Mouse (Mus musculus): ENCODE results near the gene Pltp. TPM values are rescaled to one million over a fixed set of nuclear protein-coding genes. Genes with fewer than 3 reads are reported as not detected.
A peak's percentile ranks its signal among the peaks of the same experiment; 100 is the strongest.

Pltp gene
- polyA plus RNA-seq, 1 experiment from 2014 or later, result 43.9 TPM

- Histone ChIP-seq H3K4me1 (replicated peaks; ENCODE audit: insufficient read depth, low read length) (no peaks in the 10 kb centered on the region), H3K9me3 (replicated peaks; ENCODE audit: low read length) (no peaks in the 10 kb centered on the region), H3K36me3 (ENCODE audit: insufficient read depth, low read length) (peaks cover 95% of the 10 kb centered on the region), H3K9ac (ENCODE audit: low read depth, low read length) (no peak overlapping the region), H3K27ac (0 out of 2 replicates have a peak overlapping the region, but pooled peaks have one; percentile 19), H3K27me3 (ENCODE audit: insufficient read depth, low read length) (no peaks in the 10 kb centered on the region), H3K4me3 (replicated peaks; ENCODE audit: low read depth, low read length) (no peak overlapping the region), H3K4me2 (ENCODE audit: low read length) (no peak overlapping the region)
- no peak for DNase-seq (ENCODE audit: low spot score)
- TF ChIP-seq CTCF (IDR thresholded peaks at IDR 0.05; ENCODE audit: low read depth), result no peak
- 79% methylated on average over 13 of the region's 13 CpGs for WGBS
- no peak for ATAC-seq (replicated peaks; ENCODE audit: low FRiP score, low read depth)
Measured at GRCm38 (mm10) chr2:164891056-164891834, 33.7 kb upstream of the Pltp start.

DNA sequence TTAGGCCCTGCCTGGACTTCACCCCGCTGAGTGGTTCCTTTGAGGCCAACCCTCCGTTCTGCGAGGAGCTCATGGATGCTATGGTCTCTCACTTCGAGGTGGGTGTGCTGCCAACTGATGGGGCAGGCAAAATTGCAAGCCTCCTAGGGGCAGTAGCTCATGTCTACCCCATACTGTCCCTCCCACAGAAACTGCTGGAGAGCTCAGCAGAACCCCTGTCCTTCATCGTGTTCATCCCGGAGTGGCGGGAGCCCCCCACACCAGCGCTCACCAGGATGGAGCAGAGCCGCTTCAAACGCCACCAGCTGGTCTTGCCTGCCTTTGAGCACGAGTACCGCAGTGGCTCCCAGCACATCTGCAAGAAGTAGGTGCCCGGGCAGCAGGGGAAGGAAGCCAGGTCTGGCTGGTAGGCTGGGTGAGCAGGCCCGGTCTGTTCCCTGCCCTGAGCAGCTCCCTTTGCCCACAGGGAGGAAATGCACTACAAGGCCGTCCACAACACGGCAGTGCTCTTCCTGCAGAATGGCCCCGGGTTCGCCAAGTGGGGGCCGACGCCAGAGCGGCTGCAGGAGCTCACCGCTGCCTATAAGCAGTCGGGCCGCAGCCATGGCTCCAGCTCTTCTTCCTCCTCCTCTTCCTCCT lies 33.0 kb upstream of the Pltp start:
- Histone ChIP-seq H3K4me2 (ENCODE audit: low read length) (no peak overlapping the region), H3K36me3 (ENCODE audit: insufficient read depth, low read length) (peaks cover 97% of the 10 kb centered on the region), H3K4me1 (replicated peaks; ENCODE audit: insufficient read depth, low read length) (no peaks in the 10 kb centered on the region), H3K27me3 (ENCODE audit: insufficient read depth, low read length) (no peaks in the 10 kb centered on the region), H3K27ac (no peak overlapping the region), H3K4me3 (replicated peaks; ENCODE audit: low read depth, low read length) (no peak overlapping the region), H3K9ac (ENCODE audit: low read depth, low read length) (no peak overlapping the region), H3K9me3 (replicated peaks; ENCODE audit: low read length) (no peaks in the 10 kb centered on the region)
- no peak for TF ChIP-seq CTCF (IDR thresholded peaks at IDR 0.05; ENCODE audit: low read depth)
- ATAC-seq (replicated peaks; ENCODE audit: low FRiP score, low read depth), result no peak
- WGBS, result 87% methylated on average over 24 of the region's 24 CpGs
- no peak for DNase-seq (ENCODE audit: low spot score)

DNA sequence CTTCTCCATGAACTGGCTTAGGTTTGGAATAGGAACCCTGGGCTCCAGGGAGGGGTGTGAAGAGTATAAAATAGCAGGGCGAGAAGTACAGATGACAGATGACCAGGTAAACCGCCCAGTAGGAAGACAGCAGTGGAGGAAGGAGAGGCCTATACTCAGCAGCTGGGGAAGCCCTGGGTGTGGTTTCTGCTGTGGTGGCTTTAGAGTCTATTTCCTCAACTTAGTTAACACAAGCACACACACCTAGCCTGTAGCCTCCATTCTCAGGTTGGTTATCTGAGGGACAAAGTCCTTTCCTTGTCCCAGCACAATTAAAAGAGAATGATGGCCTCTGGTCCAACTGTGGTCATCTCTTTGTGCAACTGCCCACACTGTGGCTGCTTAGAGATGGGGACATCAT lies 32.4 kb upstream of the Pltp start:
- WGBS, result 75% methylated on average over 2 of the region's 2 CpGs
- H3K27ac ChIP-seq, result no peak overlapping the region
- TF ChIP-seq CTCF (IDR thresholded peaks at IDR 0.05; ENCODE audit: low read depth), result no peak

DNA sequence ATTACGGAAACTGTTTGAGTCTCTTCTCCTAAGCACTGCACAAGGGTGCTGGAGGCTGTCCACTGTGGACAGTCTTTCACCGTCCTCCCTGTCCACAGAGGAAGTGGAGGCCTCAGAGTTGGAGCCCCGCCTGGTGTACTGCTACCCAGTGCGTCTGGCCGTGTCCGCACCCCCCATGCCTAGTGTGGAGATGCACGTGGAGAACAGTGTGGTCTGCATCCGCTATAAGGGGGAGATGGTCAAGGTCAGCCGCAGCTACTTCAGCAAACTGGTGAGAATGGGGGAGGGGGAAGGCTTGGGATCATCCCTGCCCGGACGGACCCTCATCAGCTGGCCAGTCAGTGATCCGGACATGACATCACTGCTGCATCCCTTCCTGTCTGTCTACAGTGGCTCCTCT lies 31.5 kb upstream of the Pltp start:
- Histone ChIP-seq H3K27ac (no peak overlapping the region), H3K9ac (ENCODE audit: low read depth, low read length) (no peak overlapping the region), H3K4me3 (replicated peaks; ENCODE audit: low read depth, low read length) (no peak overlapping the region), H3K9me3 (replicated peaks; ENCODE audit: low read length) (no peaks in the 10 kb centered on the region), H3K36me3 (ENCODE audit: insufficient read depth, low read length) (peaks cover 89% of the 10 kb centered on the region), H3K4me2 (ENCODE audit: low read length) (no peak overlapping the region), H3K27me3 (ENCODE audit: insufficient read depth, low read length) (no peaks in the 10 kb centered on the region), H3K4me1 (replicated peaks; ENCODE audit: insufficient read depth, low read length) (no peaks in the 10 kb centered on the region)
- no peak for TF ChIP-seq CTCF (IDR thresholded peaks at IDR 0.05; ENCODE audit: low read depth)
- WGBS, result 62% methylated on average over 12 of the region's 12 CpGs
- ATAC-seq (replicated peaks; ENCODE audit: low FRiP score, low read depth), result 0 out of 2 replicates have a peak, but pooled peaks have one; percentile 18
- no peak for DNase-seq (ENCODE audit: low spot score)

More for the DNA sequence above, 32.4 kb upstream of the Pltp start:
- no peaks in the 10 kb centered on the region for H3K4me1 ChIP-seq (replicated peaks; ENCODE audit: insufficient read depth, low read length)
- H3K9ac ChIP-seq (ENCODE audit: low read depth, low read length), result no peak overlapping the region
- peaks cover 97% of the 10 kb centered on the region for H3K36me3 ChIP-seq (ENCODE audit: insufficient read depth, low read length)
- ATAC-seq (replicated peaks; ENCODE audit: low FRiP score, low read depth), result no peak
- H3K4me2 ChIP-seq (ENCODE audit: low read length), result no peak overlapping the region
- no peaks in the 10 kb centered on the region for H3K27me3 ChIP-seq (ENCODE audit: insufficient read depth, low read length)
- H3K4me3 ChIP-seq (replicated peaks; ENCODE audit: low read depth, low read length), result no peak overlapping the region
- DNase-seq (ENCODE audit: low spot score), result no peak
- no peaks in the 10 kb centered on the region for H3K9me3 ChIP-seq (replicated peaks; ENCODE audit: low read length)

DNA sequence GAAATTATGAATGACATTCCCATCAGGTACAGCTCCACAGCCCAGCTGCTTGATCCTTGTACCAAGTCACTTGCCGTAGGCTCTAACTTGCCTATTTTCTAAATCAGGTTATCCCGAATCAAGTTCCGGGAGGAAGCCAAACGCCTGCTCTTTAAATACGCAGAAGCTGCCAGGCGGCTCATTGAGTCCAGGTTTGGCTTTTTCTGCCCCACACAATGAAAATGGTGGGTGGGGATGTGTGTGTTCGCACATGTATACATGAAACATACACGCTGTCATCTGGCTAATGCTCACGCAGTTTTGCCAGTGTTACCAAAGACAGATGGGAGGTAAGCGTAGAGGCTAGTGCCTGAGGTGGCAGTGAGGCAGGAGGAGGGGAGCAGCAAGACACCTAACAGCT lies 29.1 kb upstream of the Pltp start:
- Histone ChIP-seq H3K27me3 (ENCODE audit: insufficient read depth, low read length) (no peaks in the 10 kb centered on the region), H3K4me1 (replicated peaks; ENCODE audit: insufficient read depth, low read length) (no peaks in the 10 kb centered on the region), H3K9me3 (replicated peaks; ENCODE audit: low read length) (no peaks in the 10 kb centered on the region), H3K4me3 (replicated peaks; ENCODE audit: low read depth, low read length) (no peak overlapping the region), H3K4me2 (ENCODE audit: low read length) (no peak overlapping the region), H3K36me3 (ENCODE audit: insufficient read depth, low read length) (peaks cover 71% of the 10 kb centered on the region), H3K9ac (ENCODE audit: low read depth, low read length) (no peak overlapping the region), H3K27ac (no peak overlapping the region)
- ATAC-seq (replicated peaks; ENCODE audit: low FRiP score, low read depth) (no peak), DNase-seq (ENCODE audit: low spot score) (no peak)
- no peak for TF ChIP-seq CTCF (IDR thresholded peaks at IDR 0.05; ENCODE audit: low read depth)
- WGBS, result 96% methylated on average over 10 of the region's 10 CpGs

- H3K9me3 ChIP-seq (replicated peaks; ENCODE audit: low read length), result no peaks in the 10 kb centered on the region
- peaks cover 4% of the 10 kb centered on the region for H3K4me1 ChIP-seq (replicated peaks; ENCODE audit: insufficient read depth, low read length)
- no peak overlapping the region for H3K4me2 ChIP-seq (ENCODE audit: low read length)
- peaks cover 63% of the 10 kb centered on the region for H3K36me3 ChIP-seq (ENCODE audit: insufficient read depth, low read length)
- 54% methylated on average over 7 of the region's 7 CpGs for WGBS
- no peak overlapping the region for H3K4me3 ChIP-seq (replicated peaks; ENCODE audit: low read depth, low read length)
- H3K27ac ChIP-seq, result no peak overlapping the region
- no peak overlapping the region for H3K9ac ChIP-seq (ENCODE audit: low read depth, low read length)
- ATAC-seq (replicated peaks; ENCODE audit: low FRiP score, low read depth), result no peak
- no peaks in the 10 kb centered on the region for H3K27me3 ChIP-seq (ENCODE audit: insufficient read depth, low read length)
- TF ChIP-seq CTCF (IDR thresholded peaks at IDR 0.05; ENCODE audit: low read depth), result no peak
- no peak for DNase-seq (ENCODE audit: low spot score)
Measured at GRCm38 (mm10) chr2:164885788-164886187, 28.3 kb upstream of the Pltp start.

Measured in kidney, postnatal 0 days (tissue).